Mouse (Mus musculus): ENCODE data around the gene Cst13. TPM values are rescaled to one million over a fixed set of nuclear protein-coding genes. Genes with fewer than 3 reads are reported as not detected.

Cst13 gene
- polyA plus RNA-seq, 1 experiment from 2014 or later: not detected

GRCm38 (mm10) chr2:148838075-148838777 lies 18.3 kb downstream of the Cst13 start:
- Histone ChIP-seq H3K9ac (ENCODE audit: low read depth, low read length) (no peak overlapping the region), H3K27ac (ENCODE audit: low read length) (no peak overlapping the region), H3K27me3 (ENCODE audit: control insufficient read depth, insufficient read depth, low read depth, low read length) (no peaks in the 10 kb centered on the region), H3K4me1 (ENCODE audit: control insufficient read depth, low read depth, low read length) (no peaks in the 10 kb centered on the region), H3K4me2 (ENCODE audit: low read depth, low read length) (no peak overlapping the region), H3K9me3 (replicated peaks; ENCODE audit: control insufficient read depth, low read length) (no peaks in the 10 kb centered on the region), H3K36me3 (ENCODE audit: control insufficient read depth, insufficient read depth) (no peaks in the 10 kb centered on the region), H3K4me3 (ENCODE audit: low read depth, low read length) (no peak overlapping the region)
- ATAC-seq (ENCODE audit: low read depth): no peak
- 65% methylated on average over 5 of the region's 5 CpGs for WGBS (ENCODE audit: insufficient replicate concordance)

- Histone ChIP-seq H3K4me2 (ENCODE audit: low read depth, low read length) (no peak overlapping the region), H3K9me3 (replicated peaks; ENCODE audit: control insufficient read depth, low read length) (no peaks in the 10 kb centered on the region), H3K27ac (ENCODE audit: low read length) (no peak overlapping the region), H3K36me3 (ENCODE audit: control insufficient read depth, insufficient read depth) (no peaks in the 10 kb centered on the region), H3K4me3 (ENCODE audit: low read depth, low read length) (no peak overlapping the region), H3K27me3 (ENCODE audit: control insufficient read depth, insufficient read depth, low read depth, low read length) (no peaks in the 10 kb centered on the region), H3K4me1 (ENCODE audit: control insufficient read depth, low read depth, low read length) (no peaks in the 10 kb centered on the region), H3K9ac (ENCODE audit: low read depth, low read length) (no peak overlapping the region)
- 39% methylated on average over 2 of the region's 2 CpGs for WGBS (ENCODE audit: insufficient replicate concordance)
- no peak for ATAC-seq (ENCODE audit: low read depth)
Observed at GRCm38 (mm10) chr2:148839224-148839623, 19.3 kb downstream of the Cst13 start.

- Histone ChIP-seq H3K9ac (ENCODE audit: low read depth, low read length) (no peak overlapping the region), H3K4me2 (ENCODE audit: low read depth, low read length) (no peak overlapping the region), H3K9me3 (replicated peaks; ENCODE audit: control insufficient read depth, low read length) (no peaks in the 10 kb centered on the region), H3K27ac (ENCODE audit: low read length) (no peak overlapping the region), H3K4me3 (ENCODE audit: low read depth, low read length) (no peak overlapping the region), H3K4me1 (ENCODE audit: control insufficient read depth, low read depth, low read length) (no peaks in the 10 kb centered on the region), H3K36me3 (ENCODE audit: control insufficient read depth, insufficient read depth) (no peaks in the 10 kb centered on the region), H3K27me3 (ENCODE audit: control insufficient read depth, insufficient read depth, low read depth, low read length) (no peaks in the 10 kb centered on the region)
- peak; percentile 45; the same call in 1 of the 2 replicates for ATAC-seq (ENCODE audit: low read depth)
- WGBS (ENCODE audit: insufficient replicate concordance): 33% methylated on average over 8 of the region's 8 CpGs
Observed at GRCm38 (mm10) chr2:148851116-148851906, 31.4 kb downstream of the Cst13 start.

GRCm38 (mm10) chr2:148856630-148857400 lies 36.9 kb downstream of the Cst13 start:
- H3K36me3 ChIP-seq (ENCODE audit: control insufficient read depth, insufficient read depth): no peaks in the 10 kb centered on the region
- H3K4me1 ChIP-seq (ENCODE audit: control insufficient read depth, low read depth, low read length): no peaks in the 10 kb centered on the region
- 25% methylated on average over 8 of the region's 8 CpGs for WGBS (ENCODE audit: insufficient replicate concordance)
- H3K9me3 ChIP-seq (replicated peaks; ENCODE audit: control insufficient read depth, low read length): no peaks in the 10 kb centered on the region
- no peak overlapping the region for H3K27ac ChIP-seq (ENCODE audit: low read length)
- peak; percentile 7; the same call in 1 of the 2 replicates for ATAC-seq (ENCODE audit: low read depth)
- H3K4me2 ChIP-seq (ENCODE audit: low read depth, low read length): no peak overlapping the region
- no peaks in the 10 kb centered on the region for H3K27me3 ChIP-seq (ENCODE audit: control insufficient read depth, insufficient read depth, low read depth, low read length)
- H3K9ac ChIP-seq (ENCODE audit: low read depth, low read length): no peak overlapping the region
- H3K4me3 ChIP-seq (ENCODE audit: low read depth, low read length): no peak overlapping the region

GRCm38 (mm10) chr2:148857506-148857905 lies 37.6 kb downstream of the Cst13 start:
- no peaks in the 10 kb centered on the region for H3K36me3 ChIP-seq (ENCODE audit: control insufficient read depth, insufficient read depth)
- ATAC-seq (ENCODE audit: low read depth): no peak
- H3K9me3 ChIP-seq (replicated peaks; ENCODE audit: control insufficient read depth, low read length): no peaks in the 10 kb centered on the region
- no peaks in the 10 kb centered on the region for H3K27me3 ChIP-seq (ENCODE audit: control insufficient read depth, insufficient read depth, low read depth, low read length)
- H3K4me1 ChIP-seq (ENCODE audit: control insufficient read depth, low read depth, low read length): no peaks in the 10 kb centered on the region
- H3K4me2 ChIP-seq (ENCODE audit: low read depth, low read length): no peak overlapping the region
- no peak overlapping the region for H3K9ac ChIP-seq (ENCODE audit: low read depth, low read length)
- H3K4me3 ChIP-seq (ENCODE audit: low read depth, low read length): no peak overlapping the region
- WGBS (ENCODE audit: insufficient replicate concordance): 62% methylated on average over 4 of the region's 4 CpGs
- H3K27ac ChIP-seq (ENCODE audit: low read length): no peak overlapping the region

GRCm38 (mm10) chr2:148860993-148861392 lies 41.1 kb downstream of the Cst13 start:
- WGBS (ENCODE audit: insufficient replicate concordance): 69% methylated on average over 4 of the region's 4 CpGs
- Histone ChIP-seq H3K9me3 (replicated peaks; ENCODE audit: control insufficient read depth, low read length) (no peaks in the 10 kb centered on the region), H3K4me3 (ENCODE audit: low read depth, low read length) (no peak overlapping the region), H3K27ac (ENCODE audit: low read length) (no peak overlapping the region), H3K4me1 (ENCODE audit: control insufficient read depth, low read depth, low read length) (no peaks in the 10 kb centered on the region), H3K9ac (ENCODE audit: low read depth, low read length) (no peak overlapping the region), H3K27me3 (ENCODE audit: control insufficient read depth, insufficient read depth, low read depth, low read length) (no peaks in the 10 kb centered on the region), H3K4me2 (ENCODE audit: low read depth, low read length) (no peak overlapping the region), H3K36me3 (ENCODE audit: control insufficient read depth, insufficient read depth) (no peaks in the 10 kb centered on the region)
- no peak for ATAC-seq (ENCODE audit: low read depth)

- Histone ChIP-seq H3K9me3 (replicated peaks; ENCODE audit: control insufficient read depth, low read length) (no peaks in the 10 kb centered on the region), H3K4me3 (ENCODE audit: low read depth, low read length) (no peak overlapping the region), H3K9ac (ENCODE audit: low read depth, low read length) (no peak overlapping the region), H3K36me3 (ENCODE audit: control insufficient read depth, insufficient read depth) (no peaks in the 10 kb centered on the region), H3K27ac (ENCODE audit: low read length) (no peak overlapping the region), H3K4me1 (ENCODE audit: control insufficient read depth, low read depth, low read length) (no peaks in the 10 kb centered on the region), H3K27me3 (ENCODE audit: control insufficient read depth, insufficient read depth, low read depth, low read length) (no peaks in the 10 kb centered on the region), H3K4me2 (ENCODE audit: low read depth, low read length) (no peak overlapping the region)
- no peak for ATAC-seq (ENCODE audit: low read depth)
Observed at GRCm38 (mm10) chr2:148861693-148862092, 41.8 kb downstream of the Cst13 start.

- WGBS (ENCODE audit: insufficient replicate concordance): 44% methylated on average over 2 of the region's 2 CpGs
- Histone ChIP-seq H3K4me1 (ENCODE audit: control insufficient read depth, low read depth, low read length) (no peaks in the 10 kb centered on the region), H3K27me3 (ENCODE audit: control insufficient read depth, insufficient read depth, low read depth, low read length) (no peaks in the 10 kb centered on the region), H3K4me3 (ENCODE audit: low read depth, low read length) (no peak within 1 kb of the TSS), H3K27ac (ENCODE audit: low read length) (no peak within 1 kb of the TSS), H3K9me3 (replicated peaks; ENCODE audit: control insufficient read depth, low read length) (no peaks in the 10 kb centered on the region), H3K9ac (ENCODE audit: low read depth, low read length) (no peak within 1 kb of the TSS), H3K36me3 (ENCODE audit: control insufficient read depth, insufficient read depth) (no peaks in the 10 kb centered on the region), H3K4me2 (ENCODE audit: low read depth, low read length) (no peak within 1 kb of the TSS)
- ATAC-seq (ENCODE audit: low read depth): no peak
Observed at GRCm38 (mm10) chr2:148864966-148865365, 45.1 kb downstream of the Cst13 start, which contains the start of gene 9230104L09Rik. Gene 9230104L09Rik (minus strand): TSS chr2:148865038.
